Mouse (Mus musculus) ES-Bruce4 (cell line): ENCODE data around the gene Trappc5.

Experiments
- CTCF ChIP-seq: IDR thresholded peaks from one replicate; pipeline ENCODE4 v1.8.1; 2011; ENCODE audit warnings: low read depth, low read length
- POLR2A ChIP-seq: IDR thresholded peaks from one replicate; pipeline ENCODE4 v1.8.1; 2011; ENCODE audit warnings: low read length; ENCODE audit not compliant: insufficient read depth

GRCm38 (mm10) chr8:3664405-3664804 lies 11.7 kb upstream of the Trappc5 start:
- TF ChIP-seq POLR2A, result no peak
- TF ChIP-seq CTCF, result no peak
